Mouse (Mus musculus): ENCODE results near the gene Gm10188. TPM values are rescaled to one million over a fixed set of nuclear protein-coding genes. Genes with fewer than 3 reads are reported as not detected.

The Gm10188 gene
- total RNA-seq, 2 experiments from 2014 or later: not detected

- DNase-seq (ENCODE audit: low spot score): no peak
These were observed 34.5 kb downstream of the Gm10188 start for GRCm38 (mm10) chr1:132195100-132195499.

GRCm38 (mm10) chr1:132194624-132195023, 34.9 kb downstream of the Gm10188 start:
- no peak for DNase-seq (ENCODE audit: low spot score)

- no peak for DNase-seq (ENCODE audit: low spot score)
These were observed 35.8 kb downstream of the Gm10188 start for GRCm38 (mm10) chr1:132193806-132194205.

- DNase-seq (ENCODE audit: low spot score): no peak
These were observed 37.5 kb downstream of the Gm10188 start for GRCm38 (mm10) chr1:132191786-132192680.

- DNase-seq (ENCODE audit: low spot score): no peak
These were observed 38.3 kb downstream of the Gm10188 start, which contains the start of the genes Lemd1 and AC124108.1 for GRCm38 (mm10) chr1:132191093-132191785. Lemd1 (plus strand) TSS chr1:132191431. AC124108.1 (plus strand) TSS chr1:132191457.

GRCm38 (mm10) chr1:132190621-132191092, 38.9 kb downstream of the Gm10188 start:
- DNase-seq (ENCODE audit: low spot score): no peak

- no peak for DNase-seq (ENCODE audit: low spot score)
These were observed 39.5 kb downstream of the Gm10188 start for GRCm38 (mm10) chr1:132190040-132190513.

- no peak for DNase-seq (ENCODE audit: low spot score)
These were observed 40.3 kb downstream of the Gm10188 start for GRCm38 (mm10) chr1:132189231-132189630.

GRCm38 (mm10) chr1:132188442-132189066, 41.0 kb downstream of the Gm10188 start:
- DNase-seq (ENCODE audit: low spot score): no peak

GRCm38 (mm10) chr1:132186303-132186702, 43.3 kb downstream of the Gm10188 start:
- no peak for DNase-seq (ENCODE audit: low spot score)

Small RNA genes lying within 50 kb of the gene (microRNA-seq; reads per million reads assigned to microRNA genes)
- gene Mir135b: not detected

Other genes with a start within 250 kb of the Gm10188 start
- 10 to 100 TPM; 70.3 to 82.8 TPM for gene Elk4, start 222.2 kb downstream of the Gm10188 start, total RNA-seq (2021)
- gene Mfsd4a, start 161.7 kb downstream of the Gm10188 start, total RNA-seq (2021): 10 to 100 TPM; 12.1 to 14.6 TPM
- gene Cdk18, start 90.1 kb downstream of the Gm10188 start, total RNA-seq (2021): 1 to 10 TPM; 5.0 to 6.1 TPM
- gene Lemd1, start 38.3 kb downstream of the Gm10188 start, total RNA-seq (2021): not detected
- gene AC124108.1, start 38.3 kb downstream of the Gm10188 start, total RNA-seq (2021): not detected
- under 1 TPM; 0.27 to 0.36 TPM for gene Klhdc8a, start 68.9 kb upstream of the Gm10188 start, total RNA-seq (2021)
- gene Nuak2, start 86.4 kb upstream of the Gm10188 start, total RNA-seq (2021): 1 to 10 TPM in 1 of 2 experiments, under 1 TPM in 1; 0.87 to 1.1 TPM
- 10 to 100 TPM; 36.8 to 41.5 TPM for gene Tmcc2, start 161.5 kb upstream of the Gm10188 start, total RNA-seq (2021)
- 1 to 10 TPM; 9.6 to 9.9 TPM for gene Dstyk, start 187.8 kb upstream of the Gm10188 start, total RNA-seq (2021)
- gene Rbbp5, start 247.6 kb upstream of the Gm10188 start, total RNA-seq (2021): 10 to 100 TPM; 16.9 to 20.3 TPM

Measured in gastrocnemius, adult 18-20 months (tissue).